Mouse (Mus musculus) C2C12 (cell line): Measurements from ENCODE around the gene Grk3. TPM values are rescaled to one million over a fixed set of nuclear protein-coding genes. Genes with fewer than 3 reads are reported as not detected.

Experiments used
- H3K27me3 ChIP-seq: one replicate; pipeline ENCODE4 v1.6.1; 2011; ENCODE audit not compliant: control insufficient read depth, insufficient read depth, insufficient read length
- H3K36me3 ChIP-seq: one replicate; pipeline ENCODE4 v1.6.1; 2011; ENCODE audit not compliant: control insufficient read depth, insufficient read depth
- H3K4me3 ChIP-seq: one replicate; pipeline ENCODE4 v1.5.1; 2011; ENCODE audit warnings: mild to moderate bottlenecking, control low read depth; ENCODE audit not compliant: poor library complexity, insufficient read depth, severe bottlenecking
- H3K79me2 ChIP-seq: one replicate; pipeline ENCODE4 v1.6.1; 2011; ENCODE audit not compliant: control insufficient read depth, insufficient read depth
- H3K79me3 ChIP-seq: one replicate; pipeline ENCODE4 v1.6.1; 2011; ENCODE audit warnings: low read depth, control low read depth
- H3ac ChIP-seq: one replicate; pipeline ENCODE3; 2011; ENCODE audit warnings: low read depth; ENCODE audit not compliant: control insufficient read depth, insufficient read length
- CEBPB ChIP-seq: IDR thresholded peaks from one replicate; pipeline ENCODE4 v1.6.1; 2011; ENCODE audit warnings: low read depth, mild to moderate bottlenecking, control low read depth, moderate library complexity
- CTCF ChIP-seq: IDR thresholded peaks from one replicate; pipeline ENCODE4 v1.5.1; 2011; ENCODE audit not compliant: control insufficient read depth, insufficient read depth, insufficient read length
- FOSL1 ChIP-seq: IDR thresholded peaks from one replicate; pipeline ENCODE4 v1.8.0; 2011; ENCODE audit warnings: mild to moderate bottlenecking, low read length; ENCODE audit not compliant: poor library complexity, insufficient read depth, severe bottlenecking
- MAX ChIP-seq: IDR thresholded peaks from one replicate; pipeline ENCODE4 v1.6.1; 2011; ENCODE audit warnings: mild to moderate bottlenecking, control low read depth
- MYOD1 ChIP-seq: IDR thresholded peaks from one replicate; pipeline ENCODE4 v1.6.1; 2011; ENCODE audit warnings: low read depth; ENCODE audit not compliant: control insufficient read depth, insufficient read length
- MYOG ChIP-seq: IDR thresholded peaks from one replicate; pipeline ENCODE4 v1.6.1; 2011; ENCODE audit not compliant: control insufficient read depth, insufficient read length; ENCODE audit errors: extremely low read depth
- USF1 ChIP-seq: IDR thresholded peaks from one replicate; pipeline ENCODE4 v1.6.1; 2011; ENCODE audit warnings: low read depth, mild to moderate bottlenecking, control low read depth, moderate library complexity
- polyA plus RNA-seq: library from polyadenylated mRNA; unstranded; fragments of >200 nt; fragmentation: generic; extraction: Trizol; gene quantifications from one replicate; pipeline ENCODE4 v1.2.1, GENCODE M21; 2012; ENCODE audit warnings: missing spikeins

Gene Grk3
- polyA plus RNA-seq, 1 experiment: not detected

DNA sequence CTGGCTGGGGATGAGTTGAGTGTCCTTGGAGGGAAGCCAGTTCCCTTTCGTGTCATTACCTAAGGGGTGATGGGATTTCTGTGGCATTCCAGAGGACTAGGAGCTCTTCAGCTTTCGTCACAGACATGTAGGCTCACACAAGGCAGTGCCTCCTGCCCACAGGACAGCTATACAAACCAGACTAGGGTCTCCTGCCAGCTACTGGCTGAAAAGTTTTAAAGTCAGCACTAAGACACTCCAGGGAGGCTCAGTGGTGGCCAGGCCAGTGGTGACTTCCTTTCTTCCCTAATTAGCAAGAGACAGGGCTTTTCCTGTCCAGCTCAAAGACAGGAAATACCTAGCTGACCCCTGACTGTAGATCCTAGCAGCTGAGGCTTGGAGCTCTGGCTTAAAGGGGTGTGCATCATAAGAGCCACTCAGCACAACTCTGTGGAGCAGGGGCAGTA, 107.4 kb downstream of the Grk3 start:
- TF ChIP-seq CTCF (no peak), MYOD1 (no peak), MAX (no peak)
- Histone ChIP-seq H3K79me2 (no peaks in the 10 kb centered on the region), H3K4me3 (no peak overlapping the region), H3K79me3 (no peaks in the 10 kb centered on the region), H3ac (no peak overlapping the region), H3K27me3 (no peaks in the 10 kb centered on the region), H3K36me3 (no peaks in the 10 kb centered on the region)

DNA sequence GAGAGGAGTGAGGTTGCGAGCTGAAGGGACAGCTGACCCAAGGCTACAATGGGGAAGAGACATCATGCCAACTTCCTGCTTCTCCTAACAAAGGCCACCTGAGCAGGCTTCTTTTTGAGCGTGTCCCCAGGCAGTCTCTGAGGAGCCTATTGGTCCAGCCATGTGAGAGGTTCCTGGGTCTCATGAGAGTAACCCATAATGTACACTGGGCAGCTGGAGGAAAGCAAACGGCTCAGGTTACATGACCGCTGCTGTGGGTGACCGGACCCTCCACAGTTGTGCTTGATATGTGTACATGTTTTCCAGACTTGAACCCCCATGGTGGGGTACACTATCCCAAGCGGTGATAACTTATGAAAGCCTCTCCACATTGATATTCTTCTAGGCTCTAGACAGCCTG, 108.1 kb downstream of the Grk3 start:
- Histone ChIP-seq H3ac (no peak overlapping the region), H3K4me3 (no peak overlapping the region), H3K36me3 (no peaks in the 10 kb centered on the region), H3K79me3 (no peaks in the 10 kb centered on the region), H3K27me3 (no peaks in the 10 kb centered on the region), H3K79me2 (no peaks in the 10 kb centered on the region)
- no peak for TF ChIP-seq USF1
- no peak for TF ChIP-seq FOSL1
- no peak for TF ChIP-seq MYOD1
- TF ChIP-seq CTCF: no peak
- TF ChIP-seq MYOG: no peak
- no peak for TF ChIP-seq CEBPB
- no peak for TF ChIP-seq MAX

GRCm38 (mm10) chr5:112895674-112896654, 119.6 kb downstream of the Grk3 start, which contains the start of gene Myo18b:
Myo18b (minus strand) TSS chr5:112896362.
- Histone ChIP-seq H3K79me2 (no peaks in the 10 kb centered on the region), H3K27me3 (no peaks in the 10 kb centered on the region), H3K4me3 (no peak within 1 kb of the TSS), H3K79me3 (no peaks in the 10 kb centered on the region), H3K36me3 (no peaks in the 10 kb centered on the region), H3ac (no peak within 1 kb of the TSS)
- TF ChIP-seq CEBPB (no peak), MYOG (no peak), FOSL1 (no peak), MAX (no peak), MYOD1 (no peak), USF1 (no peak), CTCF (no peak)

- Histone ChIP-seq H3K36me3 (no peaks in the 10 kb centered on the region), H3K4me3 (no peak overlapping the region), H3K79me3 (no peaks in the 10 kb centered on the region), H3ac (no peak overlapping the region), H3K27me3 (no peaks in the 10 kb centered on the region), H3K79me2 (no peaks in the 10 kb centered on the region)
- TF ChIP-seq FOSL1 (no peak), MYOG (no peak), CTCF (no peak), CEBPB (no peak), MYOD1 (no peak), USF1 (no peak), MAX (no peak)
Measured at GRCm38 (mm10) chr5:112893462-112894060, 122.0 kb downstream of the Grk3 start.

- no peak for TF ChIP-seq CEBPB
- TF ChIP-seq MYOG: no peak
- TF ChIP-seq FOSL1: no peak
- Histone ChIP-seq H3K27me3 (no peaks in the 10 kb centered on the region), H3K36me3 (no peaks in the 10 kb centered on the region), H3K79me2 (no peaks in the 10 kb centered on the region), H3K4me3 (no peak overlapping the region), H3ac (no peak overlapping the region), H3K79me3 (no peaks in the 10 kb centered on the region)
Measured at GRCm38 (mm10) chr5:112892411-112892810, 123.2 kb downstream of the Grk3 start.

DNA sequence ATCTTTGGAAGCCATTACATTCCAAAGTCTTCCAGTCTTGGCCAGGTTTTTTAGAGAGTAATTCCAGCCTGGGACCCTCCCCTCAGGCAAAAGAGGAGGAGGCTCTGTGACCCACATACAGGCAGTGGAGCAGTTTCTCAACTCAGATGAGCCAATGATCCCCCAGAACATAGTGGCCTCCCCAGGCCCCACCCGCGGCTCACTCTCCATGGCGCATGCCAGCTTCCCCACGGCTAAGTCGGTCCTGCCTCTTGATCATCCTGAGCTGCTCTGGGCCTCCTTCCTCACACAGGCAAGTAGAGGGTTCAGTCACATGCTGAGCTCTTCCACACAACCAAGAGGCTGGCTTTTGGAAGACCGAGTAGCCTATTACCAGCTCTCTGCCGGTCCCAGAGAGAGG, 126.9 kb downstream of the Grk3 start:
- H3ac ChIP-seq: no peak overlapping the region
- no peaks in the 10 kb centered on the region for H3K79me3 ChIP-seq
- no peak overlapping the region for H3K4me3 ChIP-seq
- TF ChIP-seq CTCF (no peak), CEBPB (no peak)
- H3K27me3 ChIP-seq: no peaks in the 10 kb centered on the region
- H3K79me2 ChIP-seq: no peaks in the 10 kb centered on the region
- no peaks in the 10 kb centered on the region for H3K36me3 ChIP-seq
